Mouse (Mus musculus) urinary bladder, postnatal 4 days (tissue): Measurements from ENCODE around the gene Nlrx1.
A peak's percentile ranks its signal among the peaks of the same experiment; 100 is the strongest.
"Not testable (repeated sequence)": the region's sequence is repeated elsewhere in the genome, so short reads cannot be mapped to it uniquely, and the experiment has no call there.

Experiments
- DNase-seq, 2 experiments: peaks; one replicate each; pipeline ENCODE4 v3.0.0; 2021 to 2022; ENCODE audit warnings: low spot score in 2 of 2

Nlrx1 gene

DNA sequence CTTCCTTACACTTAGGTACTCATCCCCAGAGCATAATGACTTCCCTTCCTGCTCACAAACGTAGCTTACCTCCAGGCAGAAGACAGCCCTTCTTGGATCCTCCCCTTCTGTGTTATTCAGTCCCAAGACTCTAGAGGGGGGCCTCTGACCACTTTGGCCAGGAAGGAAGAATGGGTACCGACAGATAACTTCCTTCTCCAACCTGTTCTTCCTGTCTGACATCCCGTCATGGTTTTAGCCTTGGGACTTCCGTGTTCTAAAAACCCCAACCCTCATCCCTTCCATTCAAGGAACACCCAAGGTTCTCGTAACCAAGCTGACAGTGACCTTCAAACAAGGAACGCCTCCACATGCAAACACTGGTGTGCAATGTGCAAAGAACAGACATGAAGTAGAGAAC is at the start of gene Nlrx1:
Gene Nlrx1 (minus strand): TSS at position 168 of the 400 bp plus-strand sequence.
- no peak for DNase-seq

DNA sequence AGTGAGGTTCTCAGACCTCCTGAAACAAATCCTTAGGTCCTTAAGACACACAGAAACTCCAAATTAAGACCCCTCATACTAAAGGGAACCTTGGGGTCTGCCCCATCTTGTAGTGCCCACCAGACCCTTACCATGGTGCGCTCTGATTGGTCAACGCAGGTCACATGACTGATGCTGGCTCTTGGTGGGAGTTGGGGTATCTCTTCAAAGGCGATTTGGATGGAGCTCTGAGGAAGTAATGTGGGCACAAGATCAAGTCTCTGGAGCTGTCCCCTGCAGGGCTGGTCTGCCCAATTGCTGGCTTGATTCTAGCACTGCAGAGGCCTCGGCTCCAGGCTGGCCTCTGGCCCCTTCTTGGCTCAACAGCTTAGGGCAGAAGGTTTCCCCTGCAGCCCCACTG is 49.1 kb upstream of the Nlrx1 start:
- DNase-seq = no peak

DNA sequence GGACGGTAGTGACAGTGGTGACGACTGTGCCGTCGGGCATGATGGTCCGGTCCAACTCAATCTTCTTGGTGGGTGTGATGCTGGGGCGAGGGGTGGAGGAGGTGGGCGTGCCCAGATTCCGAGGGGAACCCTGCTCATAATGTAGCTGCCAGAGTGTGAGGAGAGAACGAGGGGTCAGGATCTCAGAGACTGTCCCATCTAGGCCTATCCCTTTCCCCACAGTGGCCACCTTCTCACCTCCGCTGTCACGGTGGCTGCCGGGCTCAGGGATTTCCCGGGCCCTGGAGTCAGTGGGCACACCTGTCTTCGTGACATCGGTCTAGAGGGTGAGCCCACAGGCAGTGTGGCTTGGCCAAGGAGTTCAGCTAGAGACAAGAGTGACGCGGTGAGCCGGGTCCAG is 46.5 kb upstream of the Nlrx1 start:
- no peak for DNase-seq

DNA sequence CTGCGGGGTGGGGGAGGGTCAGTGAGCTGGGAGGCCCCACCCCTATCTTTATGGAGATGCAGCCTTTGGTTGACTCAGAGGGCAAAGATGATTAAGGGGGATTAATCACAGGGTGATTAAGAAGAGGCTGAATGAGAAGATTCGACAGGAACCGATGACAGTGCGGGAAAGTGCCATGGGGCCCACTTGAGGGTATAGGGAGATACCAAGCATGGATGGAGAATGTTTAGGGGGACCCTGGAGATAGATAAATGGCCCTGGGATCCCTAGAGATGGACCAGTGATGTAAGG is 45.8 kb upstream of the Nlrx1 start:
- DNase-seq = no peak

DNA sequence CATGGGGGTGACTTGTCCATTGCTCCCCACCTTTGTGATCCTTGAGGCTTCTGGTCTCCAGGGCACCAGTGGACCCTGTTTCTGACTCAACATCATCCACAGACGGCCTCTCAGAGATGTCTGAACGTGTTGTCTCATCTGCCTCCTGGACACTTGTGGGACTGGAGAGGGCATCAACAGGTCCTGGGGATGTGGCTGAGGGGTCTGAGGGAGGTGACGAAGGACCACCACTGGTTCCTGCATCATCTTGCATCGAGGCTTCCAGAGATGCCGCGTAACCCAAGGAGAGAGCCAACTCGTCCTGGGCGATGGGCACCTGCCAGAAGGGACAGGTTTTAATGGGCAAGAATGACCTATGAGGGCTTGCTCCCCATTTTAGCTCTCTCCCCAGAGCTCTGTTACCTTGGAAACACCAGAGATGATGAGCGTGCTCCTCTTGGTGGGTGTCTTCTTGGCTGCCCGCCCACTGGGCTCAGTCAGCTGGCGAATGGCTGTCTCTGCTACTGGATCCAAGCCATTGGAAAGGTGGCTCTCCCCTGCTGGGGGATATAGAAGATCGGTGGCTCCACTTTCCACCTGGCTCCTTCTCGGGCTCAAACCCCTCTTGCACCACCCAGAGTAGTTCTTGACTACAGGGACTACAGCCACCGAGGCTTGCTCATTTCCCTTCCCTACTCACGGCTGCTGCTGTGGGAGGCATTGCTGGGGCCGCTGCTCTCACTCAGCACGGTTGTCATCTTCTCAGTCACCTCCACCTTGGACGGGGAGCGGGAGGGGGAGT is 45.3 kb upstream of the Nlrx1 start:
- no peak for DNase-seq

DNA sequence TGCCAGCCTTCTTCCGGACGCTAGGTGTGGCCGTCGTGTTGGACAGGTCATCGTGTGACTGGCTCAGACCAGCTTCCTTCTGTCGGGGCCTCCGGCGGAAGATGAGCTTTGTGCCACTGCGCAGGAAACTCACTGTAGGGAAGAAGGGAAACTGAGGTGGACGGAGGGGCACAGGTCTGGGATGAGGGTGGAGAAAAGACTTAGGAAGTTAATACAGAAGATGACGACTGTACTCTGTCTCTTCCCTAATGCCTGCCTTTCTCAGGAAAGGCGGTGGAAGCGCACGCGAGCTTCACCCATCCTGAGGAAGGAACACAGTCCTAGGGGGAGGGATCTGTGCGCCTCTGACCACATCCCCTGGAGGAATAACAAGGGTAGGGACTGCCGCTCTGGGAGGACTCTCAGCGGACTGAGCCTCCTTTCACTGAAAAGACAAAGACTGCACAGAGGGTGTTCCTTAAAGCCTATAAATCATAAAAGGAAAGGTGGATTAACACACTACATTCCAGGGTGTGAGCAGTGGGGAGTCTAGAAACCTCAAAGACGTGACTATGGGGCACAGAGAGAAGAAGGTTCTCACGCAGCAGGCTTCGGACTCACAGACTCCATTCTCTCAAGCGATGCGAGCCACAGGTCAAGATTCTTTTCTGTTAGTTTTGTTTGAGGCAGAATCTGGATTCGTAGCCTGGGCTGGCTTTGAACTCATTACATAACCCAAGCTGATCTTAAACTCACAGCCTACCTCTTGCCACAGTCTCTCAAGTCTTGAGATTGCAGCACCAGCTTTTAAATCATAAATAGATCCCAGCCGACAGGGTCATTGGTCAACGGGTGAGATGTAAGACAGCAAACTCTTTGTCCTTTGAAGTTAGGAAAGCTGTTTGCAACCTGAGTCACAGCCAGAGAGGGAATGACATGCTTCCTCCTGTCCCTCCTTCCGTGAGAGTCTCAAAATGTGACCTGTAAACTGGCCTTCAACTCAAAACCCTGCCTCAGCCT is 43.0 kb upstream of the Nlrx1 start:
- DNase-seq = no peak

DNA sequence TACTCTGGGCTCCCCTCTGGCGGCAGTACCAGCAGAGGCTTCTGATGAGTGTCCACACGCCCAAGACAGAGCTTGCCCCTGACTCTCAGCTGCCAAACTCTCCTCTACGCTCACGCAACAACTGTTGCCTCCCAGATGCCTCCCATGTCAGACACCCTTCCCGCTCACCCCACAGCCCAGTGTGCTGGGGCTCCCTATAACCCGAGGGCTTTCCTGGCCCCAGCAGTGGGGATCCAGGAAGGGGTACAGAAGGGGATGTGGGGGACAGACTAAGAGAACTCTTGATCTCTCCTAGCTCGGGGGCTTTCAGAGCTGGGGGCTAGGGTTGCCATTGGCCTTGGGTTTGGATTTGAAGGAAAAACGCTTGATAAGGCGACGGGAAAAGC is 42.3 kb upstream of the Nlrx1 start:
- no peak for DNase-seq

DNA sequence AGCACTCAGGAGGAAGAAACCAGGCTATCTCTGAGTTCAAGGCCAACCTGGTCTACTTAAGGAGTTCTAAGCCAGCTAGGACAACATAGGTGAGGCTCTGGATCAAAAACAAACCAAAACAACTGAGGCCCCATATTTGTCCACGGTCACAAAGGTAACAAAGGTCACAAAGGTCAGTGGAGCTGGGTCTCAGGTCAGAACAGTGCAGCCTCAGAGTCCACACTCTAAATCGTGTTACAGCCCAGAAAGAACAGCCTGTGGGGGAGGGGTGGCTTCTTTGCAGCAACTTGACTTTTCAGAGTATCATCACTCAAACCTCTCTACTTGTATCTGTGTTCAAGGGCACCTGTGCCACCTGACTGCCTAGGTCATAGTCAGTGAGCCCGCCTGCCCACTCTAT is 41.4 kb upstream of the Nlrx1 start:
- DNase-seq = no peak

DNA sequence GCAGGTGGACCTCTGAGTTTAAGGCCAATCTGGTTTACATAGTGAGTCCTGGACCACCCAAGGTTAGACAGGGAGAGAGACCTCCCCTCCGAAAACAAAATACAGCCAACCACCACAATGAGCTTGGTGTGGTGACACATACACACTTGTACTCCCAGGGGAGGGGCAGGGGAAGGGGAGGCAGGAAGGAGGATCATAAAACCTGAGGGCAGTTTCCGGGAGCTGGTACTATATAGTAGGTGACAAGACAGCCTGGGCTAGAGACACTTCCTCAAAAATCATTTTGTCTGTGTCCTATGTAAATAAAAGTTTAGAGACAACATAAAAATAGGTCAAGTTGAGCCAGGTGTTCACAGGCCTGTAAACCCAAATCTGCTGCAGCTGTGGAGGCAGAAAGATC is 38.8 kb upstream of the Nlrx1 start:
- no peak for DNase-seq

DNA sequence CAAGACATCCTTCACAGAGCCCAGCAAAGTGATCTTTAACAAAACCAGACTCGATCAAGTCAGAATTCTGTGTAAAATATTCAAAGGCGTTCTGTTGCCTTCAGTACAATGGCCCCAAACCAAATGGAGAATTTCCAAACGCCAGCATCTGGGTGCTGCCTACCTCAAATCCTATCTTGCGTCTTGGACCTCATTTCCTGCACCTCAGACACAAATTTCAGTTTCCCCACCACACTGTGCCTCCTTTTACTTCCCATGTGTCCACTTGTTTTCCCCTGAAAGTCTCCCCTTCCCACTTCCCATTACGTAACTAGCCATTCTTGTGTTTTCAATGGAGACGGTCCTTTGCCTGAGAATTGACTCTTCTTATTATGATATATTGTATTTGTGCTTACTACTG is 38.1 kb upstream of the Nlrx1 start:
- DNase-seq = no peak

DNA sequence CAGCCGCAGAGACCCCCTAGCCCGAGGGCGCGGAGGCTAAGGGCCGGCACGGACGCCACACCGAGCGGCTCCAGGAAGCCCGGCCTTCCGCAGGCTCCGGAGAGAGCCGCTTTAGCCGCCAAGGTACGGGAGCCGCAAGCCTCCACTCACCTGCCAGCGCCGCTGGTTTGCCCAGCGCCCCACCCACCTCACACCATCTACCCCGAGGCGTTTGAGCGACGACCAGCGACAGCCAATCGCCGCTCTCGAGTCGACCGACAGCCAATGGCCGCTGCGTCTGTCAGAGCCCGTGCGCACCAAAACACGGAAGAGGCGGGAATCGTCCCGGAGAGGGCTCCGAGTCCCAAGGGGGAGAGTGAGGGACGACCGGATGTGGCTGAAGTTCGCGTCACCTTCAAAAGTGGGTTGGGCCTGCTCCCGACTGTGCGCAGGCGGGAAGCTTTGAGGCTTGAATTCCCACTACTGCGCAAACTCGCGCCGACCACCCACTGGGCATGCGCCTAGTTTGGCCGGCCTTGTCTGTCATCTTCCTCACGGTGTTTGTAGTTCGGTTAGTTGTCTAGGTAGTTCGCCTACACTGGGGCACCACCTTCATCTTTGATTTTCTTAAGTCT is 37.2 kb upstream of the Nlrx1 start, which contains the start of gene Hinfp:
Gene Hinfp (minus strand): TSS at position 206 of the 614 bp plus-strand sequence.
- peak; percentile 98 to 99 for DNase-seq

DNA sequence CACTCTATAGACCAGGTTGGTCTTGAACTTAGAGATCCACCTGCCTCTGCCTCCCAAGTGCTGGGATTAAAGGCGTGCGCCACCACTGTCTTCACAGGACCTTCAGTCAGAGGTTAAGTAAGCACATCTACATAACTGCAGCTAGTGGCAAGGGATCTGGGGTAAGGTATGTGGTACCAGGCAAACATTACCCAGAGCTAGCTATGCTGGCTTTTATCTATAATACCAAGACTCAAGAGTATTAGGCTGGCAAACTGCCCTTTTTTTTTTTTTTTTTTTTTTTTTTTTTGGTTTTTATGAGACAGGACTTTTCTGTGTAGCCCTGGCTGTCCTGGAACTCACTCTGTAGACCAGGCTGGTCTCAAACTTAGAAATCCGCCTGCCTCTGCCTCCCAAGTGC is 31.6 kb upstream of the Nlrx1 start:
- not testable (repeated sequence) for DNase-seq

DNA sequence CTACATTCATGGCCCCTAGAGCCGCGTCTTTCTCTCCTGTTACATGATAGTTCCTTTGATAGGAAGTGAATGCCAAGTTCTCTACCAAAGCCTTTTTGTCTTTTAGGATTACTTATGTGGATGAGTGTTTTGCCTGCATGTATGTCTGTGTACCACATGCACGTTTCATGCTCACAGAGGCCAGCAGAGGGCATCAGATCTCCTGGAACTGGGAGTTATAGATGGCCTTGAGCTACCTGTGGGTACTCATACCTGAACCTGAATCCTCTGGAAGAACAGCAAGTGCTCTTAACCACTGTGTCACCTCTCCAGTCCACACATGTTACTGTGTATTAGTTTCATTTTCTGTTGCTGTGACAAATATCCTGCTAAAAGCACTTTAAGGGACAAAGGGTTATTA is 24.1 kb upstream of the Nlrx1 start:
- DNase-seq = no peak

DNA sequence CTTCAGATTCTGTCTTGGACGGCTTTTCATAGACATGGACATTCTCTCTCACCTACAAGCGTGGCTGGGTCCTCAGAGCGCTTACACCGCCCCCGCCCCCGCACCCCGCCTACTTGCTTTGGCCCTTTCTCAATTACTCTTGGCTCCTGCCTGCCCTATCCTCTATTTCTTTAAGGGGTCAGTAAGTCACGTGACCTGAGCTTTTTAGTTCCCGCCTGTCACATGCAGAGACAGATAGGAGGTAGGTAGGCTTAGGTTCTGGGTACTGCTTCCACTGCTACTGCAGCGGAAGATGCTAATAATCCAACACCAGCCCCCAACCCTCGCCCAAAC is 20.5 kb upstream of the Nlrx1 start:
- no peak for DNase-seq

DNA sequence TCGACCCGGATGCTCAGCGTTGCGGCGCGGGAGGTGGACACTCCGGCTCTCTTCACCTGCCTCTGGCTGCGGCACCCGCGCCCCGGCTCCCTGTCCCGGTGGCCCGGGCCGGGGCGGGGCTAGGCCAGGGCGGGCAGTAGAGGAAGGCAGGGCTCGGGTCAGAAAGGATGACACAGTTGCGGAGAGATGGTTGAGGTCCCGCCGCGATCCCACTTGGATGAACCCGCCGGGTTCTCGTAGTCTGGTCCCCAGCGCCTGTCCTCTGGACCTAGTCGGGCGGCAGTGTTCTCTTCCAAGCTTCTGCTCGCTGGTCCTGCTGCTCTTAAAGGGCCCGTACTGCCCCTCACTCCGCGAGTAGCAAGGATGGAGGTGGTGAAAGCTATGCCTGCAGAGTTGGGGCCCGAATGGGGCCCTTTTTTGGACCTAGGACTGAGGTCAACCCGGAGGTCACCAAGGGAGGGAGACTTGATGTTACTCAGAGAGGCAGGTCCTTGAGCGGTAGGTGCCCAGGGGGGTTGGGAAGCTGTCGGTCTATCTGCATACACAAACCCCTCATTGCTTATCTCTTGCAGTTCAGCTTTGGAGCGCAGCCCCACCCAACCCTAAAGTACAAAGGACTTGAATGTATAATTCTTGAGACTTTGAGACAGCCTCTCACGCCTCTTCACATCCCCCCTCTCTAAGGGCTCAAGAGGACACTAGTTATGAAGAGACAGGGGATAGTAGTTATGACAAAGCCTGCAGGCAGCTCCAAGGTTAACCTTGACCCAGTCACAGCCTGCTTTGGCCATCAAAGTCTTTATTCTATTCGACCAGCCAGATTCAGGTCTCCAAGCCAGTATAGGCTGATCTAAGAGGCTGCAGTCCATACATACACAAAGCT is 19.9 kb upstream of the Nlrx1 start, which contains the start of gene Abcg4:
Gene Abcg4 (minus strand): TSS at position 540 of the 883 bp plus-strand sequence.
- DNase-seq = no peak

DNA sequence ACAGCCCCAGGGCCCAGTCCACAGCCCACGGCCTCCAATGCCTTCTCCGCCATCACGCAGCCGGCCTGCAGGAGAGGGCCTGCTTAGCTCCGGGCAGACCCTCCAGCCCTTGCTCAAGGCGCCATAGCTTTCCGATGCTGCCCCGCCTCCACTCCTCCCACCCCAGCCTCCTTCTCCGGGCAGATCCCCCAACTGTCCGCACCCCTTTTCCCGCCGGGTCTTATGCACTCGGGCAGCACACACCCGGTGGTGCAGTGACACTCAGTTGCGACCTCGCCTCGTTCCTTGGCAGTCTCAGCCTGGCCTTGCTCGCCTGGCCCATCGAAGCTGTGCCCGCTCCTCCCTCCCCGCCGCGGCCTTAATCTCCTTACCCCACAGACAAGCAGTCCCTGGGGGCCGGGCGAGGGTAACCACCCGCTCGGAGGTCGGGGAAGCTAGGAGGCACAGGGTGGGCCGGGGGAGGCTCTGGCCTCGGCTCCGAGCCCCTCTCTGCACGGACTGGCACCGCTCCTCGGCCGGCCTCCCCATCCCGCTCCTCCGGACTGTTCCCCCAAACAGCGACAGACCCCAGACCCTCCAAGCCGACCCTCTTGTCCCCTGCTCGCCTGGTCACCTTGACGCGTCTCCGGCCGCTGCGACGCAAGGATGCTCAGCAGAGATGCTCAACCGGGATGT is 19.1 kb upstream of the Nlrx1 start:
- DNase-seq = no peak

DNA sequence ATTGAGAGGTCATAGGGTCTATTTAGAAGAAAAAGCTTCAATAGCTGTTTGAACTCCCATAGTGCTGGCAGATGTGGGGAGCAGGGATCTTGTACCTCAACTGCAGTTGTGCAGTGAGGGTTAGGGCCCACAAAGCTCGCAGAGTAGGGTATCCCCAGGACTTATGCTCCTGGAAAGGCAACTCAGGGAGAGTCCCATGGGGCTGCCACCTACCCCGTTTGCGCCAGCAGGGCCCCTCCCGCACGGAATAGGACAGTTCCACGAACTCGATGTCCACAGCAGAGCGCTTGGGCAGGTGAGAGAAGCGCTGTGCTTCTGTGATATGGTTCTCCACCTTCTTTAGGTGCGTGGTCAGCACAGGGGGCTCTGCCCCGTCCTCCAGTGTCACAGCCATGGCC is 18.6 kb upstream of the Nlrx1 start:
- no peak for DNase-seq

DNA sequence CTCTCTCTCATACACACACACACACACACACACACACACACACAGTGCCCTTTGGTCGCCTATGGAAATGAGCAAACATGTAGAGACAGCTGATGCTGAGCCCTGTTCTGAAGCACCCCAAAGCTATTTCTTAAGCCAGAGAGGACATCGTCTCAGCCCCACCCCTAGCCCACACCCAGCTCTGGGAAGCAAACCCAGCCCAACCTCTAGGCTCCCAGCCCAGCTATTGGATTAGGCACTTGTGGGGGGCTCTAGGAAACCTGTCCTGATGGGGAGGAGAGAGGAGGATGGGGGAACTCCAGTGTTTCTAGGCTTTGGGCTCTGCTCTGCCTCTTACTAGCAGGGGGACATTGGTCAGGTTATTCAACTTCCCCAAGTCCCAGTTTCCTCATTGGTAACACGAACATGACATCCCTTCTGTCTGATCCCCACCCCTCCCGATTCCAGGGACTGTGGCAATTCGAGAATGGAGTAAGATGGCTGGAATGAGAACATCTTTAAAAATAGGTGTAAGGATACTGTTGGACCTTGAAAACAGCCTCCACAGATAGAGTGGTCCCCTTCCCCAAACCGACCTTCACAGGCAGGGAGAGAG is 18.0 kb upstream of the Nlrx1 start:
- no peak for DNase-seq

DNA sequence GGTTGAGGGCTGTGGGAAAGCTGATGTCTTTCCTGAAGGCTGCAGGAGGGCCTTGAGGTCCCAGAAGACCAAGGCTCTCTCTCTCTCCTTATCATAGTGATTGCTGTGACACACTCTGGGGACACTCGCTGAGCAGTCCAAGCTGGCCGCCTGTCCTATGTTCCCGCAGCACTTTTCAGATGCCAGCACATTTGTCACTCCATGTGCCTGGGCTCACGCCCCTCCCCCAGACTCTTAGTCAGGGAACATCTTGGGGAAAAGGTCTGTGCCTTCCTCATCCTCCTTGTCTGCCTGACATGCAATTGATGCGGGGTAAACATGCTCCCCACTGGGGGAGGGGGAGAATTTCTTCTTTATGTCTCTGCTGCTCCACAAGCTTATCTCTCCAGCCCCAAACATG is 14.8 kb upstream of the Nlrx1 start:
- DNase-seq = no peak

DNA sequence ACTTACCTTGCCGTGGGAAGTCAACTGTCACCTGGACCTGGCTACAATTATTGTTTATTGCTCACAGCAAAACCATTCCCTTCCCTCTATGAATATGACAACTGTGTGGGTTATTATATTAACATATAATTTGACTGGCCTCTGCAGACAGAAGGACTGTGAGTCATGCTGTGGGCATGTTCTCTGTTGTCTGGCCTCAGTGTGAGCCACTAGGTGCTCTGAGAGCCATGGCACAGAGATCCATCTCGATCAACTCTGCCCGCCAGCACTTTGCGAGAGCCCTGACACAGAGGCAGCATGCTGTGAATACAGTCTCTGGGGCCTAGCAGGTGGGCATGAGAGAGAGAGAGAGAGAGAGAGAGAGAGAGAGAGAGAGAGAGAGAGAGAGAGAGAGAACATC is 1.6 kb upstream of the Nlrx1 start:
- no peak for DNase-seq

DNA sequence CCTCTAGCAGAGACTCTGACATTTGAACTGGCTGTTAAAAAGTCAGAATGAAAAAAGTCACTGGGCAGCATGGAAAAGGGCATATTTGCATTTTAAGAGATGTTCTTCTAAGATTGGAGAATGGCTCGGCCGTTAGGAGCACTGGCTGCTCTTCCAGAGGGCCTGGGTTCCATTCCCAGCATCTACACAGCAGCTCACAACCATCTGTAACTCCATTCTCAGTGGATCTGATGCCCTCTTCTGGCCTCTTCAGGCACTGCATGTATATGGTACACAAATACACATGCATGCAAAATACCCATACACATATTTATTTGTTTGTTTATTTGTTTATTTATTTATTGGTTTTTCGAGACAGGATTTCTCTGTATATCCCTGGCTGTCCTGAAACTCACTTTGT is 678 bp upstream of the Nlrx1 start:
- DNase-seq = no peak
